Mouse (Mus musculus): ENCODE measurements at regions not wholly inside any gene's neighbourhood (a gene's known extent, or its start where the extent isn't known, plus 50 kb on each side); places are given as distances from the start of the nearest gene placed in this dataset.

DNA sequence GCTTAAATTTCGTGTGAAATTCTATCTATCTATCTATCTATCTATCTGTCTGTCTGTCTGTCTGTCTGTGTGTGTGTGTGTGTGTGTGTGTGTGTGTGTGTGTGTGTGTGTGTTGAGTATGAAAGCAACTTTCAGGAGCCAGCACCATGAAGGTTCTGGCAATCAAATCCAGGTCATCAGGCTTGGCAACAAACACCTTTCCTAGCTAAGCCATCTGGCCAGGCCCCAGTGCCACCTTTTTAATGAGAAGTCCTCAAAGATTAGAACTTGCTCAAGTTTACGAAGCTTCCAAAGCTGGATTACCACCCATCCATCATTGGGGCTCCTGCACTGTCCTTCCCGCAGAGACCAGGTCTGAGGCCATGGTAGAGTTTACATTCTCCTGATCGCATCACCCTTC, 325.0 kb downstream of the Gm49356 start:
- TF ChIP-seq GATA1 (IDR thresholded peaks at IDR 0.05; ENCODE audit: borderline replicate concordance, low read length) (no peak), POLR2AphosphoS5 (IDR thresholded peaks at IDR 0.05; ENCODE audit: insufficient replicate concordance, low read depth, low read length) (no peak), TAL1 (conservative IDR thresholded peaks at IDR 0.05; ENCODE audit: low read depth, low read length) (no peak), CTCF (IDR thresholded peaks at IDR 0.05; ENCODE audit: low read depth, low read length) (no peak), GATA2 (IDR thresholded peaks at IDR 0.05; ENCODE audit: borderline replicate concordance, low read depth, low read length) (no peak)
- ATAC-seq (ENCODE audit: extremely low read depth, insufficient number of reproducible peaks, low FRiP score, poor library complexity, severe bottlenecking) (no peak), DNase-seq (ENCODE audit: low spot score) (no peak)

GRCm38 (mm10) chr15:59215239-59215638, 326.1 kb downstream of the Gm49356 start:
- Histone ChIP-seq H3K4me1 (ENCODE audit: insufficient read depth, low read depth, low read length) (no peaks in the 10 kb centered on the region; the same call in 1 of the 2 replicates), H3K36me3 (replicated peaks) (no peaks in the 10 kb centered on the region), H3K9me3 (replicated peaks) (no peaks in the 10 kb centered on the region), H3K4me3 (ENCODE audit: low read depth, low read length) (no peak overlapping the region), H3K27me3 (ENCODE audit: insufficient read depth, low read length) (peaks cover 23% of the 10 kb centered on the region)
- DNase-seq (ENCODE audit: low spot score), result no peak
- no peak for TF ChIP-seq TAL1 (conservative IDR thresholded peaks at IDR 0.05; ENCODE audit: low read depth, low read length)
- TF ChIP-seq GATA1 (IDR thresholded peaks at IDR 0.05; ENCODE audit: borderline replicate concordance, low read length), result no peak
- TF ChIP-seq CTCF (IDR thresholded peaks at IDR 0.05; ENCODE audit: low read depth, low read length), result no peak
- TF ChIP-seq POLR2AphosphoS5 (IDR thresholded peaks at IDR 0.05; ENCODE audit: insufficient replicate concordance, low read depth, low read length), result no peak
- no peak for TF ChIP-seq GATA2 (IDR thresholded peaks at IDR 0.05; ENCODE audit: borderline replicate concordance, low read depth, low read length)
- no peak for ATAC-seq (ENCODE audit: extremely low read depth, insufficient number of reproducible peaks, low FRiP score, poor library complexity, severe bottlenecking)

More for the DNA sequence above, 325.0 kb downstream of the Gm49356 start:
- Histone ChIP-seq H3K4me3 (ENCODE audit: low read depth, low read length) (no peak overlapping the region), H3K9me3 (replicated peaks) (no peaks in the 10 kb centered on the region), H3K4me1 (ENCODE audit: insufficient read depth, low read depth, low read length) (no peaks in the 10 kb centered on the region; the same call in 1 of the 2 replicates), H3K27me3 (ENCODE audit: insufficient read depth, low read length) (peaks cover 22% of the 10 kb centered on the region), H3K36me3 (replicated peaks) (no peaks in the 10 kb centered on the region)

DNA sequence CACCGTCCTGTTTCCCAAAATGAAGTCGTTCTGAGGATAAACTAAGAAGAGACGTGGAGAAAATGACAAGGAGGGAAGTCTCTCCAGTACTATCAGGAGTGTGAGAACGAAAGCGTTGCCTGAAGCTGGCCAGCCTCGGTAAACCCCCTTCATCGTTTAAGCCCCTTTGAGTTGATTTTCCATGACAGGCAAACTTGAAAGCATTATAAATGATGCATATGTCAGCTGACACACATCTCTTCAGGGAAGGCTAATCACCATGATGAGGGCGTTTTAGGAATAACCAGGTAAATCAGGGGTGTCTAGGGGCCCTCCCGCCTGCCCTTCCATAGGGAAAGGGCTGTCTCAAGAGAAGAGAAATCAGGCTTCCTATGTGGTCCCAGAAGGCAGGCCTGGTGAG, 328.4 kb downstream of the Gm49356 start:
- DNase-seq (ENCODE audit: low spot score) (no peak), ATAC-seq (ENCODE audit: extremely low read depth, insufficient number of reproducible peaks, low FRiP score, poor library complexity, severe bottlenecking) (no peak)
- Histone ChIP-seq H3K9me3 (replicated peaks) (0 out of 2 replicates have a peak, but pooled peaks cover 2% of the 10 kb centered on the region), H3K4me3 (ENCODE audit: low read depth, low read length) (no peak overlapping the region), H3K36me3 (replicated peaks) (no peaks in the 10 kb centered on the region), H3K4me1 (ENCODE audit: insufficient read depth, low read depth, low read length) (no peaks in the 10 kb centered on the region; the same call in 1 of the 2 replicates), H3K27me3 (ENCODE audit: insufficient read depth, low read length) (peaks cover 20% of the 10 kb centered on the region)
- TF ChIP-seq POLR2AphosphoS5 (IDR thresholded peaks at IDR 0.05; ENCODE audit: insufficient replicate concordance, low read depth, low read length) (no peak), CTCF (IDR thresholded peaks at IDR 0.05; ENCODE audit: low read depth, low read length) (no peak), GATA2 (IDR thresholded peaks at IDR 0.05; ENCODE audit: borderline replicate concordance, low read depth, low read length) (no peak), TAL1 (conservative IDR thresholded peaks at IDR 0.05; ENCODE audit: low read depth, low read length) (no peak), GATA1 (IDR thresholded peaks at IDR 0.05; ENCODE audit: borderline replicate concordance, low read length) (no peak)

- no peaks in the 10 kb centered on the region for H3K36me3 ChIP-seq (replicated peaks)
- TF ChIP-seq CTCF (IDR thresholded peaks at IDR 0.05; ENCODE audit: low read depth, low read length), result no peak
- TF ChIP-seq POLR2AphosphoS5 (IDR thresholded peaks at IDR 0.05; ENCODE audit: insufficient replicate concordance, low read depth, low read length), result no peak
- no peak for TF ChIP-seq TAL1 (conservative IDR thresholded peaks at IDR 0.05; ENCODE audit: low read depth, low read length)
- TF ChIP-seq GATA2 (IDR thresholded peaks at IDR 0.05; ENCODE audit: borderline replicate concordance, low read depth, low read length), result no peak
- no peak for TF ChIP-seq GATA1 (IDR thresholded peaks at IDR 0.05; ENCODE audit: borderline replicate concordance, low read length)
- H3K27me3 ChIP-seq (ENCODE audit: insufficient read depth, low read length), result peaks cover 16% of the 10 kb centered on the region
- ATAC-seq (ENCODE audit: extremely low read depth, insufficient number of reproducible peaks, low FRiP score, poor library complexity, severe bottlenecking) (no peak), DNase-seq (ENCODE audit: low spot score) (no peak)
- 0 out of 2 replicates have a peak, but pooled peaks cover 2% of the 10 kb centered on the region for H3K9me3 ChIP-seq (replicated peaks)
- no peak overlapping the region for H3K4me3 ChIP-seq (ENCODE audit: low read depth, low read length)
- no peaks in the 10 kb centered on the region for H3K4me1 ChIP-seq (ENCODE audit: insufficient read depth, low read depth, low read length)
Observed at GRCm38 (mm10) chr15:59218916-59219315, 329.8 kb downstream of the Gm49356 start.

DNA sequence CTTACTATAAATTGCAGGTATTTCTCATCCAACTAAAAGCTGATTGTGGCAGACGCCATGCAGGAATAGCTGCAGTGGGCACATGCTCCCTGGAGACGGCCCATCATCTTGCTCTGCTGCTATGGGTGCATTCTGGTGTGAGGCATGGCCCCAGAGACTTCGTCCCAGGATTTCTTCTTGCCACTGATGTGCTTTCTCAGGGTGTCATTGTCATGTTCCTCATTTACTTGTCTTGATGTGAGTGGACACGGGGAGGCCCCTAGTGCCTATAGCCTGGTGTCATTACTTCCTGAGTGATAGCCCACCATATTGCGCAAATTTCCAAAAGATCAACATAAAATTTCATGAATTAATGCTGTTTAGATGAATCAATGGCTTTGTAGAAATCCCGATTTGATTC, 336.5 kb downstream of the Gm49356 start:
- Histone ChIP-seq H3K36me3 (replicated peaks) (no peaks in the 10 kb centered on the region), H3K4me3 (ENCODE audit: low read depth, low read length) (no peak overlapping the region), H3K4me1 (ENCODE audit: insufficient read depth, low read depth, low read length) (no peaks in the 10 kb centered on the region), H3K27me3 (ENCODE audit: insufficient read depth, low read length) (peaks cover 38% of the 10 kb centered on the region), H3K9me3 (replicated peaks) (0 out of 2 replicates have a peak, but pooled peaks cover 2% of the 10 kb centered on the region)
- no peak for ATAC-seq (ENCODE audit: extremely low read depth, insufficient number of reproducible peaks, low FRiP score, poor library complexity, severe bottlenecking)
- no peak for DNase-seq (ENCODE audit: low spot score)
- TF ChIP-seq TAL1 (conservative IDR thresholded peaks at IDR 0.05; ENCODE audit: low read depth, low read length) (no peak), CTCF (IDR thresholded peaks at IDR 0.05; ENCODE audit: low read depth, low read length) (no peak), POLR2AphosphoS5 (IDR thresholded peaks at IDR 0.05; ENCODE audit: insufficient replicate concordance, low read depth, low read length) (no peak), GATA2 (IDR thresholded peaks at IDR 0.05; ENCODE audit: borderline replicate concordance, low read depth, low read length) (no peak), GATA1 (IDR thresholded peaks at IDR 0.05; ENCODE audit: borderline replicate concordance, low read length) (no peak)

- DNase-seq (ENCODE audit: low spot score), result no peak
- Histone ChIP-seq H3K9me3 (replicated peaks) (no peaks in the 10 kb centered on the region), H3K36me3 (replicated peaks) (no peaks in the 10 kb centered on the region), H3K4me1 (ENCODE audit: insufficient read depth, low read depth, low read length) (no peaks in the 10 kb centered on the region), H3K4me3 (ENCODE audit: low read depth, low read length) (no peak overlapping the region), H3K27me3 (ENCODE audit: insufficient read depth, low read length) (peaks cover 41% of the 10 kb centered on the region)
- TF ChIP-seq CTCF (IDR thresholded peaks at IDR 0.05; ENCODE audit: low read depth, low read length) (no peak), GATA2 (IDR thresholded peaks at IDR 0.05; ENCODE audit: borderline replicate concordance, low read depth, low read length) (no peak), TAL1 (conservative IDR thresholded peaks at IDR 0.05; ENCODE audit: low read depth, low read length) (no peak), POLR2AphosphoS5 (IDR thresholded peaks at IDR 0.05; ENCODE audit: insufficient replicate concordance, low read depth, low read length) (no peak), GATA1 (IDR thresholded peaks at IDR 0.05; ENCODE audit: borderline replicate concordance, low read length) (no peak)
- ATAC-seq (ENCODE audit: extremely low read depth, insufficient number of reproducible peaks, low FRiP score, poor library complexity, severe bottlenecking), result no peak
Observed at GRCm38 (mm10) chr15:59227293-59227692, 338.2 kb downstream of the Gm49356 start.
